Mouse (Mus musculus) cerebellum, adult 9-10 months (tissue): ENCODE data around the gene Vamp3.
A peak's percentile ranks its signal among the peaks of the same experiment; 100 is the strongest.

Source experiments
- DNase-seq: peaks from one replicate; pipeline ENCODE4 v3.0.0; 2022

The Vamp3 gene

GRCm38 (mm10) chr4:151057347-151058321 lies at the start of gene Vamp3:
Gene Vamp3 (minus strand): TSS chr4:151057963.
- peak; percentile 98 for DNase-seq

GRCm38 (mm10) chr4:151106468-151106867 lies 48.7 kb upstream of the Vamp3 start:
- peak; percentile 41 for DNase-seq

- peak; percentile 54 for DNase-seq
Observed at GRCm38 (mm10) chr4:151105886-151106285, 48.1 kb upstream of the Vamp3 start.

GRCm38 (mm10) chr4:151104147-151104546 lies 46.4 kb upstream of the Vamp3 start:
- peak; percentile 46 for DNase-seq

GRCm38 (mm10) chr4:151103646-151104045 lies 45.9 kb upstream of the Vamp3 start:
- DNase-seq, result peak; percentile 75

GRCm38 (mm10) chr4:151097104-151097438 lies 39.3 kb upstream of the Vamp3 start:
- DNase-seq, result no peak

GRCm38 (mm10) chr4:151096334-151097103 lies 38.8 kb upstream of the Vamp3 start:
- DNase-seq, result peak; percentile 62

GRCm38 (mm10) chr4:151095207-151095606 lies 37.4 kb upstream of the Vamp3 start:
- DNase-seq, result peak; percentile 75

- DNase-seq, result no peak
Observed at GRCm38 (mm10) chr4:151089270-151089669, 31.5 kb upstream of the Vamp3 start, which contains the start of gene Gm13090. Gene Gm13090 (plus strand): TSS chr4:151089570.

GRCm38 (mm10) chr4:151088819-151089218 lies 31.1 kb upstream of the Vamp3 start:
- peak; percentile 93 for DNase-seq

GRCm38 (mm10) chr4:151087358-151087757 lies 29.6 kb upstream of the Vamp3 start:
- no peak for DNase-seq

GRCm38 (mm10) chr4:151083027-151083426 lies 25.3 kb upstream of the Vamp3 start:
- no peak for DNase-seq

GRCm38 (mm10) chr4:151081977-151082376 lies 24.2 kb upstream of the Vamp3 start:
- no peak for DNase-seq

- DNase-seq, result no peak
Observed at GRCm38 (mm10) chr4:151081355-151081754, 23.6 kb upstream of the Vamp3 start.

- DNase-seq, result no peak
Observed at GRCm38 (mm10) chr4:151074817-151075216, 17.1 kb upstream of the Vamp3 start.

GRCm38 (mm10) chr4:151073108-151073744 lies 15.5 kb upstream of the Vamp3 start:
- peak; percentile 92 for DNase-seq

GRCm38 (mm10) chr4:151070962-151071361 lies 13.2 kb upstream of the Vamp3 start:
- no peak for DNase-seq

GRCm38 (mm10) chr4:151068751-151069150 lies 11.0 kb upstream of the Vamp3 start:
- no peak for DNase-seq

GRCm38 (mm10) chr4:151059566-151059965 lies 1.8 kb upstream of the Vamp3 start:
- no peak for DNase-seq

- peak; percentile 58 for DNase-seq
Observed at GRCm38 (mm10) chr4:151058634-151059033, 871 bp upstream of the Vamp3 start.

- DNase-seq, result no peak
Observed at GRCm38 (mm10) chr4:151051162-151051561, 6.6 kb downstream of the Vamp3 start.

- peak; percentile 52 for DNase-seq
Observed at GRCm38 (mm10) chr4:151046524-151046923, 11.2 kb downstream of the Vamp3 start.

- DNase-seq, result peak; percentile 79
Observed at GRCm38 (mm10) chr4:151044944-151045570, 12.7 kb downstream of the Vamp3 start.
